Mouse (Mus musculus): ENCODE measurements around the gene Fut7. TPM values are rescaled to one million over a fixed set of nuclear protein-coding genes. Genes with fewer than 3 reads are reported as not detected.

The Fut7 gene
- polyA plus RNA-seq, 1 experiment = 0.51 TPM

GRCm38 (mm10) chr2:25456205-25456953 is 33.3 kb downstream of the Fut7 start, which contains the start of gene Clic3:
Gene Clic3 (plus strand): TSS chr2:25456838.
- Histone ChIP-seq H3K27me3 (ENCODE audit: control insufficient read depth, insufficient read depth, low read length) (no peaks in the 10 kb centered on the region), H3K27ac (ENCODE audit: insufficient read depth, low read length) (peak within 1 kb of the TSS; percentile 28; the same call in 1 of the 2 replicates), H3K4me3 (replicated peaks; ENCODE audit: insufficient read depth, low read depth, low read length) (no peak within 1 kb of the TSS), H3K4me1 (ENCODE audit: control insufficient read depth, insufficient read depth, low read length) (peaks cover 40% of the 10 kb centered on the region)
- DNase-seq = no peak
- TF ChIP-seq CTCF (IDR thresholded peaks at IDR 0.05; ENCODE audit: borderline replicate concordance, insufficient read depth, low read depth, low read length) (no peak), POLR2A (IDR thresholded peaks at IDR 0.05; ENCODE audit: borderline replicate concordance, insufficient read depth, low read length) (peak; percentile 13; the same call in 1 of the 2 replicates)
- WGBS = 59% methylated on average over 14 of the region's 14 CpGs

- 64% methylated on average over 9 of the region's 9 CpGs for WGBS
Observed at GRCm38 (mm10) chr2:25457022-25457896, 34.2 kb downstream of the Fut7 start.

GRCm38 (mm10) chr2:25458911-25459310 is 35.8 kb downstream of the Fut7 start:
- peak; percentile 52 to 55 for DNase-seq
- Histone ChIP-seq H3K4me1 (ENCODE audit: control insufficient read depth, insufficient read depth, low read length) (peaks cover 55% of the 10 kb centered on the region), H3K4me3 (replicated peaks; ENCODE audit: insufficient read depth, low read depth, low read length) (peak overlapping the region; percentile 62), H3K27me3 (ENCODE audit: control insufficient read depth, insufficient read depth, low read length) (no peaks in the 10 kb centered on the region), H3K27ac (ENCODE audit: insufficient read depth, low read length) (peak overlapping the region; percentile 80; the same call in 1 of the 2 replicates)
- TF ChIP-seq CTCF (IDR thresholded peaks at IDR 0.05; ENCODE audit: borderline replicate concordance, insufficient read depth, low read depth, low read length) = peak; percentile 22; the same call in 1 of the 2 replicates
- 0 out of 2 replicates have a peak, but pooled peaks have one; percentile 5 for TF ChIP-seq POLR2A (IDR thresholded peaks at IDR 0.05; ENCODE audit: borderline replicate concordance, insufficient read depth, low read length)
- WGBS = 15% methylated on average over 5 of the region's 5 CpGs

More at GRCm38 (mm10) chr2:25457022-25457896, 34.2 kb downstream of the Fut7 start:
- DNase-seq = peak; percentile 55 to 59
- Histone ChIP-seq H3K27ac (ENCODE audit: insufficient read depth, low read length) (peak overlapping the region; percentile 28; the same call in 1 of the 2 replicates), H3K4me3 (replicated peaks; ENCODE audit: insufficient read depth, low read depth, low read length) (no peak overlapping the region), H3K27me3 (ENCODE audit: control insufficient read depth, insufficient read depth, low read length) (no peaks in the 10 kb centered on the region), H3K4me1 (ENCODE audit: control insufficient read depth, insufficient read depth, low read length) (peaks cover 46% of the 10 kb centered on the region)
- TF ChIP-seq POLR2A (IDR thresholded peaks at IDR 0.05; ENCODE audit: borderline replicate concordance, insufficient read depth, low read length) (no peak), CTCF (IDR thresholded peaks at IDR 0.05; ENCODE audit: borderline replicate concordance, insufficient read depth, low read depth, low read length) (no peak)

GRCm38 (mm10) chr2:25460135-25460534 is 37.1 kb downstream of the Fut7 start:
- peaks cover 68% of the 10 kb centered on the region for H3K4me1 ChIP-seq (ENCODE audit: control insufficient read depth, insufficient read depth, low read length)
- TF ChIP-seq CTCF (IDR thresholded peaks at IDR 0.05; ENCODE audit: borderline replicate concordance, insufficient read depth, low read depth, low read length) = no peak
- no peak for TF ChIP-seq POLR2A (IDR thresholded peaks at IDR 0.05; ENCODE audit: borderline replicate concordance, insufficient read depth, low read length)
- 4% methylated on average over 5 of the region's 5 CpGs for WGBS
- peak overlapping the region; percentile 62 for H3K4me3 ChIP-seq (replicated peaks; ENCODE audit: insufficient read depth, low read depth, low read length)
- no peak for DNase-seq
- no peaks in the 10 kb centered on the region for H3K27me3 ChIP-seq (ENCODE audit: control insufficient read depth, insufficient read depth, low read length)
- peak overlapping the region; percentile 80 for H3K27ac ChIP-seq (ENCODE audit: insufficient read depth, low read length)

GRCm38 (mm10) chr2:25460551-25461309 is 37.7 kb downstream of the Fut7 start, which contains the start of gene Paxx:
Gene Paxx (minus strand): TSS chr2:25461094.
- TF ChIP-seq CTCF (IDR thresholded peaks at IDR 0.05; ENCODE audit: borderline replicate concordance, insufficient read depth, low read depth, low read length) (no peak), POLR2A (IDR thresholded peaks at IDR 0.05; ENCODE audit: borderline replicate concordance, insufficient read depth, low read length) (peak; percentile 77)
- H3K27me3 ChIP-seq (ENCODE audit: control insufficient read depth, insufficient read depth, low read length) = no peaks in the 10 kb centered on the region

GRCm38 (mm10) chr2:25461407-25461806 is 38.3 kb downstream of the Fut7 start:
- 6% methylated on average over 3 of the region's 3 CpGs for WGBS

More at GRCm38 (mm10) chr2:25460551-25461309, 37.7 kb downstream of the Fut7 start, which contains the start of gene Paxx:
- DNase-seq = peak; percentile 95 to 96
- WGBS = 1% methylated on average over 48 of the region's 48 CpGs
- Histone ChIP-seq H3K27ac (ENCODE audit: insufficient read depth, low read length) (peak within 1 kb of the TSS; percentile 97), H3K4me1 (ENCODE audit: control insufficient read depth, insufficient read depth, low read length) (peaks cover 72% of the 10 kb centered on the region), H3K4me3 (replicated peaks; ENCODE audit: insufficient read depth, low read depth, low read length) (peak within 1 kb of the TSS; percentile 62)

More at GRCm38 (mm10) chr2:25461407-25461806, 38.3 kb downstream of the Fut7 start:
- H3K27ac ChIP-seq (ENCODE audit: insufficient read depth, low read length) = peak overlapping the region; percentile 97
- TF ChIP-seq CTCF (IDR thresholded peaks at IDR 0.05; ENCODE audit: borderline replicate concordance, insufficient read depth, low read depth, low read length) (no peak), POLR2A (IDR thresholded peaks at IDR 0.05; ENCODE audit: borderline replicate concordance, insufficient read depth, low read length) (no peak)
- no peaks in the 10 kb centered on the region for H3K27me3 ChIP-seq (ENCODE audit: control insufficient read depth, insufficient read depth, low read length)
- peak overlapping the region; percentile 62 for H3K4me3 ChIP-seq (replicated peaks; ENCODE audit: insufficient read depth, low read depth, low read length)
- peak in 1 of 2 experiments; percentile 42 for DNase-seq
- peaks cover 71% of the 10 kb centered on the region for H3K4me1 ChIP-seq (ENCODE audit: control insufficient read depth, insufficient read depth, low read length)

All from cerebellum, adult 2 months (tissue).